Mouse (Mus musculus) stomach, postnatal 0 days (tissue): ENCODE results near the gene Lca5l.

Experiments used
- CTCF ChIP-seq: IDR thresholded peaks from 2 replicates; pipeline ENCODE4 v1.5.1; 2016; ENCODE audit warnings: antibody characterized with exemption, low read depth, mild to moderate bottlenecking, moderate library complexity
- EP300 ChIP-seq: optimal IDR thresholded peaks from 2 replicates; pipeline ENCODE3; 2016; ENCODE audit warnings: antibody characterized with exemption

DNA sequence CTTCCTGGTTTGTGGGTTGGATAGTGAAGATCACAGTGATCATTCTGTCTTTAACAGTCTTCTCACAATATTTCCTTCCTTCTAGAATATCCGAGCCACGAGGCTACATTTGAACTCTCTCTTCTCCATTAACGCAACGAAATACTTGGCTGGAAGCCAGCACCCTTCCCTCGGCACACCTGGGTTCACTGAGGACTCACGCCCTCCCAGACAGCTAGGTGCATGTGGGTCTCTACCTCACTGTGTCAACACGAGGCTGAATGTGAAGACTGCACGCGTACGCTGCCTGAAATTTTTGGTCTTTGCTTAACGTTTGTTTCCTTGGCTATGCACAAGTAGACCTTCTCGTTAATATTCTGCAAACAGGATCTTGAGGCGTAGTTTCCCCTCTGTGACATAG is 36.4 kb upstream of the Lca5l start:
- TF ChIP-seq EP300: no peak
- no peak for TF ChIP-seq CTCF
